21 mouse cellular contexts compared by ENCODE assay signal in the genomic region with DNA sequence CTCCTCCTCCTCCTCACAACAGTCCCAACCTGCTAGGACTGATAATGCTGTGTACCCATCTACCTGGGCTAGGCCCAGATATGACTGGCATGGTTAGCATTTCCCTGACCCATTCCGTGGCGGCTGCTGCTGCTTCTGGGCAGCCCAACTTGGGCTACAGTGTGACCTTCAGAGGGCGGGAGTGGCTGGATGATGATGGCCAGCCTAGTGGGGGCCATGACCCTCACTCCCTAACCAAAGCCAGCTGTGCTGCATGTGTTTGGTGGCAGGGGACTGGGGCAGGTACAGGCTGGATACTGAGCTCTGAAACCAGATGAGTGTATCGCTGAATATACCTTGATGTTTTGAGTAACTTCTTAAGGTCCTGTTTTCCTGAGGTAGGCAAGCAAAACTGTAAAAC. TPM values are rescaled to one million over a fixed set of nuclear protein-coding genes. Genes with fewer than 3 reads are reported as not detected.
"Had no signal": no experiment of that assay in that cellular context is flagged by ENCODE, and none has a peak within 500 bp of the region (broad histone marks: within the 10 kb centered on the region; RNA-seq: fewer than 3 reads in every experiment).

No protein-coding gene starts in this region.

- H3K36me3 ChIP-seq: heart, embryonic 12.5 days; hindbrain, embryonic 12.5 days; hindbrain, embryonic 15.5 days; limb, embryonic 13.5 days; limb, embryonic 15.5 days; liver, embryonic 12.5 days had no signal

- H3K4me3 ChIP-seq: heart, adult 2 months; heart, embryonic 12.5 days; hindbrain, embryonic 12.5 days; hindbrain, embryonic 15.5 days; layer of hippocampus, adult 2 months; left cerebral cortex, adult 2 months; limb, embryonic 13.5 days; limb, embryonic 15.5 days; liver, embryonic 12.5 days had no signal

- H3K9me3 ChIP-seq: heart, embryonic 12.5 days; hindbrain, embryonic 12.5 days; hindbrain, embryonic 15.5 days; limb, embryonic 13.5 days; limb, embryonic 15.5 days; liver, embryonic 12.5 days had no signal

- H3K9ac ChIP-seq: heart, embryonic 12.5 days; hindbrain, embryonic 12.5 days; hindbrain, embryonic 15.5 days; limb, embryonic 15.5 days; liver, embryonic 12.5 days; liver, embryonic 14.5 days had no signal

- H3K27ac ChIP-seq: heart, adult 2 months; hindbrain, embryonic 12.5 days; hindbrain, embryonic 15.5 days; hindbrain, postnatal 0 days; kidney, postnatal 0 days; layer of hippocampus, adult 2 months; left cerebral cortex, adult 2 months; limb, embryonic 13.5 days; limb, embryonic 15.5 days; liver, embryonic 12.5 days; liver, embryonic 14.5 days had no signal

- H3K4me1 ChIP-seq: hindbrain, embryonic 15.5 days had no signal

- H3K4me2 ChIP-seq: heart, embryonic 12.5 days; hindbrain, embryonic 12.5 days; hindbrain, embryonic 15.5 days; limb, embryonic 13.5 days; limb, embryonic 15.5 days; liver, embryonic 12.5 days had no signal

RNA-seq across cellular contexts. Expression of a gene that starts 26.3 kb away (rescaled TPM):
- polyA plus RNA-seq: gonadal fat pad, adult 2 months; heart, adult 2 months; heart, embryonic 12.5 days; heart, embryonic 14.5 days; heart, embryonic 16.5 days; hindbrain, embryonic 12.5 days; hindbrain, embryonic 15.5 days; hindbrain, postnatal 0 days; intestine, embryonic 14.5 days; intestine, embryonic 16.5 days; kidney, embryonic 14.5 days; kidney, postnatal 0 days; limb, embryonic 11.5 days; limb, embryonic 15.5 days; liver, adult 2 months; liver, embryonic 12.5 days; liver, embryonic 14.5 days; liver, embryonic 16.5 days had no signal
